Mouse (Mus musculus) hindbrain, embryonic 14.5 days (tissue): Measurements from ENCODE around the gene Epn3. TPM values are rescaled to one million over a fixed set of nuclear protein-coding genes. Genes with fewer than 3 reads are reported as not detected.

Source experiments
- ATAC-seq: fragments of 200-750 bp; cut with Nextera tagmentation; 2 replicates; pipeline ENCODE4 v1.8.0; 2017; ENCODE audit warnings: moderate number of reproducible peaks, mild to moderate bottlenecking, moderate TSS enrichment, moderate library complexity; ENCODE audit not compliant: low FRiP score
- DNase-seq: peaks from one replicate; pipeline ENCODE4 v3.0.0-alpha.2; 2015; ENCODE audit warnings: low spot score
- H3K27ac ChIP-seq: fragments of 300-500 bp; sonication (generic); 2 replicates; pipeline ENCODE4 v1.5.1; 2014; ENCODE audit warnings: mild to moderate bottlenecking, moderate library complexity
- H3K27me3 ChIP-seq: fragments of 300-500 bp; sonication (generic); 2 replicates; pipeline ENCODE4 v1.6.1; 2014; ENCODE audit warnings: mild to moderate bottlenecking, low read length, mixed read lengths; ENCODE audit not compliant: control insufficient read depth, insufficient read depth
- H3K36me3 ChIP-seq: fragments of 300-500 bp; sonication (generic); replicated peaks from 2 replicates; pipeline ENCODE4 v1.6.1; 2014; ENCODE audit not compliant: control insufficient read depth, insufficient read depth
- H3K4me1 ChIP-seq: fragments of 300-500 bp; sonication (generic); replicated peaks from 2 replicates; pipeline ENCODE4 v1.6.1; 2014; ENCODE audit warnings: antibody characterized with exemption, low read length, mixed read lengths; ENCODE audit not compliant: control insufficient read depth, insufficient read depth
- H3K4me2 ChIP-seq: fragments of 300-500 bp; sonication (generic); replicated peaks from 2 replicates; pipeline ENCODE4 v1.6.1; 2014; ENCODE audit warnings: mild to moderate bottlenecking, moderate library complexity
- H3K4me3 ChIP-seq: fragments of 300-500 bp; sonication (generic); replicated peaks from 2 replicates; pipeline ENCODE4 v1.5.1; 2014; ENCODE audit warnings: mild to moderate bottlenecking, low read length
- H3K9ac ChIP-seq: fragments of 300-500 bp; sonication (generic); 2 replicates; pipeline ENCODE4 v1.6.1; 2014
- H3K9me3 ChIP-seq: fragments of 300-500 bp; sonication (generic); 2 replicates; pipeline ENCODE4 v1.6.1; 2016; ENCODE audit warnings: low read length; ENCODE audit not compliant: control insufficient read depth
- WGBS: fragments of 180-500 bp; shearing (Covaris S2); extraction: QIAGEN DNeasy Blood & Tissue Kit; methylation state at CpG from one replicate; pipeline ENCODE4 v1.1.7; 2014; 5-methylcytosine and 5-hydroxymethylcytosine counted together
- polyA plus RNA-seq: library from polyadenylated mRNA; unstranded; fragments of >200 nt; fragmentation: Nextera tagmentation; extraction: Ambion mirVana; gene quantifications from 2 replicates; pipeline ENCODE4 v1.2.1, GENCODE M21; 2014

Epn3 gene
- polyA plus RNA-seq, 1 experiment from 2014 or later, result 2.0 TPM

DNA sequence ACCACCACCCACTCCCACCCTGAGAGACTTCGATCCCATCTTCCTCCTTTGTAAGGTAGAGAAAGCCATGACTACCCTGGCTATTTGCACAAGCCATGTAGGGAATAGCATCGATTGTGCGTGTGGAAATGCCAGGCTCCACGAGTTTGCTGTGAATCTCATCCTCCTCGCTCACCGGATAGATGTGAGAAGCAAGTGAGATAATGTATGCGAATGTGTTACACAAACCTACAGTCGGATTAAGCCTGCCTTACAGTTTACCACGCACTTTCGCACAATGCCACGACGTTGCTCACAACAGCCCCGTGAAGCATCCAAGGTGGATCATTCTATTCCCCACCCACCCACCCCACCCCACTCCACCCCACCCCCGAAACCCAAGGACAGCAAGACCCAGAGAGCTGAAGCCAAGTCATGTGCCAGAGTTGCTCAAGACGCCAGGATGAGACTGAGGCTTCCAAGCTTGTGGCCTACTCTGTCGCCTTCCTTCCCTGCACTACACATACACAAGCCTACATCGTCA is 33.4 kb downstream of the Epn3 start:
- peaks cover 53% of the 10 kb centered on the region for H3K4me1 ChIP-seq
- WGBS, result 87% methylated on average over 17 of the region's 17 CpGs
- ATAC-seq (no peak), DNase-seq (no peak)
- no peak overlapping the region for H3K4me2 ChIP-seq
- H3K27ac ChIP-seq, result no peak overlapping the region
- H3K36me3 ChIP-seq, result peaks cover 10% of the 10 kb centered on the region; the same call in 1 of the 2 replicates
- no peak overlapping the region for H3K9ac ChIP-seq
- H3K4me3 ChIP-seq, result no peak overlapping the region
- H3K9me3 ChIP-seq, result no peaks in the 10 kb centered on the region
- H3K27me3 ChIP-seq, result no peaks in the 10 kb centered on the region

DNA sequence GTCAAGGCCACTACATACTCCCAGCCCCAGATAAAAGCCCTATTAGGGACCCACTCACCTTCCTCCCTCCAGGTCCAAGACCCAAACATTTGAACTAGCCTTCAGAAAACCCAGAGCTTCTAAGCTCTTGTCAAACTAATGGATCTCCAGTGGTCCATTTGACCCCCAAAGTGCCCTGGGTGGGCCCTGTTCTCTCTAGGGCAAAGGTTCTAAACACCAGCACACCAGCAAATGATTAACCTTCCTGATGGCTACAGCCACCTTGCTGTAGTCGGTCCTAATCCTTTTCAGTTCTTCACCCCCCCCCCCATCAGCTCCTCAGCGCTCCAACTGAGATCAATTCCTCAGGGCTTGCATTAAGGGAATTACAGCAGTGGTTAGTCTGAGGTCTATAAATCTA is 35.6 kb downstream of the Epn3 start:
- whole genome bisulfite sequencing, result 29% methylated on average over 2 of the region's 2 CpGs
- H3K9ac ChIP-seq, result no peak overlapping the region
- no peak overlapping the region for H3K4me2 ChIP-seq
- no peaks in the 10 kb centered on the region for H3K27me3 ChIP-seq
- H3K27ac ChIP-seq, result peak overlapping the region; percentile 56
- H3K36me3 ChIP-seq, result peaks cover 31% of the 10 kb centered on the region
- ATAC-seq (no peak), DNase-seq (no peak)
- H3K9me3 ChIP-seq, result no peaks in the 10 kb centered on the region
- peaks cover 31% of the 10 kb centered on the region for H3K4me1 ChIP-seq
- no peak overlapping the region for H3K4me3 ChIP-seq

DNA sequence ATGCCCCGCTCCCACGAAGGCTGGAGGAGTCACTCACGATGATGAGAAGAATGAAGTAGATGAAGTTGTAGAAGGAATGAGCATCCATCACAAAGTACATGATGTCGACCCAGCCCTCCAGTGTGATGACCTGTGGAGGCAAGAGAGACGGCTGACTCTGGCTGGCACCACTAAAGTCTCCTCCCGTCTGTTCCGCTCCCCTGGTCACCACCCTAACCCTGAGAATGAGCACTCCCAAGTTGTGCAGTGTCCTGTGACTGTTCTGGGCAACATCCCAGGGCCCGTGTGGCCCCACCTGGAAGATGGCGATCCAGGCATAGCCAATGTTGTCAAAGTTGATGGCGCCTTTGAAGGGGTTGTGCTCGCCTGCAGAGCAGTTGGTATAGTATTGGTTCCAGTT is 37.9 kb downstream of the Epn3 start:
- ATAC-seq (no peak), DNase-seq (no peak)
- no peak overlapping the region for H3K4me3 ChIP-seq
- H3K4me1 ChIP-seq, result peaks cover 10% of the 10 kb centered on the region
- no peak overlapping the region for H3K4me2 ChIP-seq
- H3K9me3 ChIP-seq, result no peaks in the 10 kb centered on the region
- H3K9ac ChIP-seq, result no peak overlapping the region
- peaks cover 52% of the 10 kb centered on the region for H3K36me3 ChIP-seq
- H3K27ac ChIP-seq, result no peak overlapping the region
- H3K27me3 ChIP-seq, result no peaks in the 10 kb centered on the region
- 89% methylated on average over 11 of the region's 11 CpGs for WGBS

DNA sequence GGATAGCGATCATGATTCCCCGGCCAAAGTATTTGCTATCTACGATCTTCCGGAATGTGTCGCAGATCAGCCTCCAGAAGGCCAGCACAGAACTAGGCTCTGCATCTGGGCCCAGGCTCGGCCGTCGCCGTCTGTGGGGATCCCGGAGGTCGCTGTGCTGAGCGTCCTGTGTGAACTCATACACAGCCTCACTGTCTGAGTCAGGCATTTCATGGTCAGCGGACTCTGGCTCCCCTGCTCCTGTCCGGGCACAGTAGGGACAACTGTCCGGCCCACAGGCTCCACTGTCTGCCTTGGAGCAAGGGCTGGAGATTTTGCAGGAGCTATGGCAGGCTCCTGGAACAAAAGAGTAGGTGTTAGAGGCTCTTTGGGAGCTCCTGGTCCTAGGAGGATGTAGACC is 42.8 kb downstream of the Epn3 start:
- no peak overlapping the region for H3K9ac ChIP-seq
- no peak overlapping the region for H3K27ac ChIP-seq
- no peak overlapping the region for H3K4me3 ChIP-seq
- ATAC-seq (no peak), DNase-seq (no peak)
- no peaks in the 10 kb centered on the region for H3K9me3 ChIP-seq
- peaks cover 9% of the 10 kb centered on the region; the same call in 1 of the 2 replicates for H3K4me1 ChIP-seq
- H3K27me3 ChIP-seq, result no peaks in the 10 kb centered on the region
- 89% methylated on average over 15 of the region's 15 CpGs for WGBS
- peaks cover 60% of the 10 kb centered on the region for H3K36me3 ChIP-seq
- no peak overlapping the region for H3K4me2 ChIP-seq

DNA sequence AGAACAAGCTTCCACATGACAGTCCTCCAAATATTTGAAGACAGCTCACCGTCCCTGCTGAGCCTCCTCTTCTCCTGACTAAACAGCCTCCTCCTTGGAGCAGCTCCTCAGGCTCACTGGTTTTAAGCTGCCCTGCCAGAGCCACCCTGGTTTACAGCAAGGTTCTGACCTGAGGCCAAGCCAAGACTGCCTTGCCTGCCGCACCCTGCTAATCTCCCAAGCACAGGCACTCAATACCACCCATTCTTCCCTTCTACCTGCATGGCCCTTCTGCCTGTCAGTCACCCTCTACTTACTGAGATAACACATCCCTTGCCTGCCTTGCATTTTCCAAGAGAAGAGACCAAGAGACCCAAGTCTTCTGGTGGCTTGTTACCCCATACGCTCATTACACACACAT is 43.4 kb downstream of the Epn3 start:
- H3K9ac ChIP-seq, result no peak overlapping the region
- no peak overlapping the region for H3K4me3 ChIP-seq
- peaks cover 9% of the 10 kb centered on the region; the same call in 1 of the 2 replicates for H3K4me1 ChIP-seq
- H3K27me3 ChIP-seq, result no peaks in the 10 kb centered on the region
- WGBS, result 74% methylated on average over 3 of the region's 3 CpGs
- ATAC-seq, result no peak
- H3K27ac ChIP-seq, result no peak overlapping the region
- no peak overlapping the region for H3K4me2 ChIP-seq
- H3K9me3 ChIP-seq, result no peaks in the 10 kb centered on the region
- peaks cover 53% of the 10 kb centered on the region for H3K36me3 ChIP-seq
- no peak for DNase-seq

DNA sequence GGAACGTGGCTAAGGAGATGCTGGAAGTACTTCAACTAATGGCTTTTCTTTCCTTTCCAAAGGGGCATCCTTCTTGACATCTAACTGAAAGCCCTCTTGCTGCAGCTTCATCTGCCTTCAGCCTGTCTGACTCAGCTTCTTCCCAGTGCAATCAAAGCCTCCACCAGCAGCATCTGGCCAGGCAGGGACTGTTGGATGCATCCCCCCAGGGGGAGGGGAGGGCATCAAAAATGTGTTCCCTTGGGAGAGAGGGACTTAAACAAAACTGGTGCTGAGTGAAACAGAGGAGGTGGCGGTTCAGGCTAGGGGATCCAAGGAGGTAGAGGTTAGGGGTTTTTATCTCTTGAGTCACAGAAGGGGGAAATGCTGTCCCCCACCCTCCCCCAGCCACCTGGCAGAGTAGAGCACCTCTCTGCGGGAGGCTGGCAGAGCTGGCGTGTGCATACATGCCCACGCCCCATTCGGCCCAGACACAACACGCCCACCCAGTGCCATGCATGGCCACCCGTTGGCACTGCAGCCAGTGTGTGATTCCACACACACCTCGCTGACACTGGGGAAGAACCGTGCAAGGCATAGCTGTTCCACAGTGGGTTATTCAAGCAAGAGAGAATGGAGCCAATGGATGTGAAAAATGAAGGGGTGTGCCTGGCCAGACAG is 44.5 kb downstream of the Epn3 start:
- H3K9me3 ChIP-seq, result no peaks in the 10 kb centered on the region
- H3K36me3 ChIP-seq, result peaks cover 44% of the 10 kb centered on the region
- 74% methylated on average over 10 of the region's 10 CpGs for WGBS
- no peak overlapping the region for H3K27ac ChIP-seq
- ATAC-seq (no peak), DNase-seq (no peak)
- no peaks in the 10 kb centered on the region for H3K27me3 ChIP-seq
- no peak overlapping the region for H3K9ac ChIP-seq
- H3K4me1 ChIP-seq, result peaks cover 9% of the 10 kb centered on the region; the same call in 1 of the 2 replicates
- no peak overlapping the region for H3K4me3 ChIP-seq
- H3K4me2 ChIP-seq, result no peak overlapping the region

DNA sequence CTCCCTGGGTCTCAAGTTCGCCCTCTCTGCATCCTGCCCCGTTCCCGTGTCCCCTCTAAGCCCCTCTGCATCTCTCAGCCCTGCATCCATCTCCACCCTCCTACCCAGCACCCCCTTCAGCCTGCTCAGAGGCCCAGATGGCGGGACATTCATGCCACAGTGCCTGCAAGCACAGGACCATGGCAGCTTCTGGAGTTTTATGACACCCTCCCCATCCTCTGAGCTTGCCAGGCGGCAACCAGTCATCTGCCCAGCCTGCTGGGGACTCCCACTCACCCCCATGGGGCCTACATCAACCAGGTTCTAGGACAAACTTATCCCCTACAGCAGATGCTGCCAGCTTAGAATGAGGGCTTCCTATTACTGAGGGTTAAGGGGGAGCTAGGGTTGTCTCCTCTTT is 45.0 kb downstream of the Epn3 start:
- Histone ChIP-seq H3K27ac (0 out of 2 replicates have a peak overlapping the region, but pooled peaks have one; percentile 1), H3K9me3 (no peaks in the 10 kb centered on the region), H3K4me3 (no peak overlapping the region), H3K27me3 (no peaks in the 10 kb centered on the region), H3K9ac (no peak overlapping the region), H3K36me3 (peaks cover 38% of the 10 kb centered on the region), H3K4me2 (no peak overlapping the region), H3K4me1 (peaks cover 9% of the 10 kb centered on the region; the same call in 1 of the 2 replicates)
- ATAC-seq (no peak), DNase-seq (no peak)
- 63% methylated on average over 5 of the region's 5 CpGs for WGBS

DNA sequence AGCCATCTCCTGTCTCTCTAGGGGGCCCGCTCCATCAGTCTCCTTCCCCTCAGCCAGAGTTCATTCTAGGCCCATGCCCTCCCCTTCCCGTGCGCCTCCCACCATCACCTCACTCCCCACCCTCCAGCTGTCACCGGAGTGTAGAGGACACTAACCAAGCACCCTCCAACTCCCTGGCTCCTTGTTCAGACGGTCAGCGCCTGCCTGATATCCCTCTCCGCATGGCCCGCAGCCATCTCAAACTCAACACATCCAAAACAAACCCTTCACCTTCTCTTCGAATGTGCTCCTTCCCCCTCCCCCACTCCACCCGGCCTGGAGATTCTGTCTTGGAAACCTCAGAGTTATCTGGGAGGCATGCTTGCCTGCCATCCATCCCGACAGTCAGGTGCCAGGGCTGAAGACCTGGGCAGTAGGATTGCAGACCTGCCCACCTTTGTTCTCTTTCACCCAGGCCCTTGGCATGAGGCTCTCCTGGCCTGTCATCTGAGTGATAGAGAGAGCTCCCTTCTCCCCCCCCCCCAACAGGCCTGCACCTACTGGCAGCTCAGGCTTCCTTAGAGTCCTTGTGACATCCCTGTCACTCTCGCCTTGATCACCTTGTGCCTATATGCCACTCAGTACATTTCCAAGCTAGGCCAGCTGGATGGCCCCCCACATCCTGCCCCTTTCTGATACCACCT is 48.5 kb downstream of the Epn3 start:
- H3K4me3 ChIP-seq, result no peak overlapping the region
- H3K4me2 ChIP-seq, result no peak overlapping the region
- H3K36me3 ChIP-seq, result peaks cover 12% of the 10 kb centered on the region; the same call in 1 of the 2 replicates
- no peak overlapping the region for H3K9ac ChIP-seq
- DNase-seq, result no peak
- ATAC-seq, result no peak
- H3K9me3 ChIP-seq, result no peaks in the 10 kb centered on the region
- H3K27me3 ChIP-seq, result no peaks in the 10 kb centered on the region
- H3K27ac ChIP-seq, result no peak overlapping the region
- peaks cover 15% of the 10 kb centered on the region; the same call in 1 of the 2 replicates for H3K4me1 ChIP-seq
- WGBS, result 74% methylated on average over 12 of the region's 12 CpGs

DNA sequence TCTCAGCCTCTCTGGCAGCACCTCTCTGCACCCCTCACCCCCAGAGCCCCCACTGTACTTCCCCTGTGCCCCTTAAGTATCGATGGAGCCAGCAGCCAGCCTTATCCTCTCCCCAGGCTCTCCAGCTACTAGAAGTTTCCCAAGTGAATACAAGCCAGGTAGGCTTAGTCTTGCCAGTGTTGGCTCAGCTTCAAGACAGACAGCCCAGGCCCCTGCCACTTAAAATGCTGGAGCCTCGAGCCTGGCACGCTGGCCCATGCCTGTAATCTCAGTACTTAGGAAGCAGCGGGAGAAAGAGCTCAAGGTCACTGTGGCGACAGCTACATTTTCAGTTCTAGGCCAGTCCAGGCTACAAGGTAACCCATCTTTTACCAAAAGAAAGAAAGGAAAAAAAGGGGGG is 49.9 kb downstream of the Epn3 start:
- WGBS, result 44% methylated on average over 5 of the region's 5 CpGs
- no peak for DNase-seq
- no peak for ATAC-seq
- H3K36me3 ChIP-seq, result peaks cover 5% of the 10 kb centered on the region; the same call in 1 of the 2 replicates
- H3K4me1 ChIP-seq, result peaks cover 22% of the 10 kb centered on the region
- no peak overlapping the region for H3K4me3 ChIP-seq
- no peak overlapping the region for H3K4me2 ChIP-seq
- H3K9me3 ChIP-seq, result no peaks in the 10 kb centered on the region
- H3K27me3 ChIP-seq, result no peaks in the 10 kb centered on the region
- H3K27ac ChIP-seq, result peak overlapping the region; percentile 44; the same call in 1 of the 2 replicates
- H3K9ac ChIP-seq, result no peak overlapping the region
